Mouse (Mus musculus) small intestine, adult 2 months (tissue): ENCODE results near the gene Ppfia1.

ENCODE experiments used
- CTCF ChIP-seq: fragments of 200-500 bp; IDR thresholded peaks from 2 replicates; pipeline ENCODE4 v1.5.1; 2012; ENCODE audit warnings: low read depth, mild to moderate bottlenecking, control low read depth, inconsistent platforms, low read length, moderate library complexity, mixed read lengths; ENCODE audit not compliant: insufficient replicate concordance, insufficient read length; ENCODE audit errors: extremely low read depth
- POLR2A ChIP-seq: fragments of 200-500 bp; IDR thresholded peaks from 2 replicates; pipeline ENCODE4 v1.6.1; 2012; ENCODE audit warnings: low read depth, mild to moderate bottlenecking, control low read depth, inconsistent platforms, low read length, moderate library complexity

DNA sequence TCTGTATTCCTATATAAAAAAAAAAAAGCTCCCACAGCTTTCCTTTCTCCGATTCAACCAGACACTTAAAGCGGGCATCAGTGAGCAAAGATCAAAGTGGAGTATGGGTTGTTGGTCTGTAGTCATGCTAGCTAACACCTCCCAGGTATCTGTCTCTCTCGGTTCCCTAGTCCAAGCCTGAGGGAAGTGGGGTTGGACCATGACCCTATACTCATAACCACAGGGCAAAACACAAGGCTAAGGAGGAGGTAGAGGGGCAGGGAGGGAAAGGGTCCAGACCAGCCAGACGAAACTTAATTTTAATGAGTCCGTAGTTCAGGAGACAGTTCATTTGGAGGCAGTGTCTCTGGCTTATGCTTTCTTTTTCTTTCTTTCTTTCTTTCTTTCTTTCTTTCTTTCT is 18.7 kb upstream of the Ppfia1 start:
- TF ChIP-seq POLR2A (no peak), CTCF (no peak)
